Comparison of ENCODE assay signal across 9 mouse cellular contexts in the genomic region with DNA sequence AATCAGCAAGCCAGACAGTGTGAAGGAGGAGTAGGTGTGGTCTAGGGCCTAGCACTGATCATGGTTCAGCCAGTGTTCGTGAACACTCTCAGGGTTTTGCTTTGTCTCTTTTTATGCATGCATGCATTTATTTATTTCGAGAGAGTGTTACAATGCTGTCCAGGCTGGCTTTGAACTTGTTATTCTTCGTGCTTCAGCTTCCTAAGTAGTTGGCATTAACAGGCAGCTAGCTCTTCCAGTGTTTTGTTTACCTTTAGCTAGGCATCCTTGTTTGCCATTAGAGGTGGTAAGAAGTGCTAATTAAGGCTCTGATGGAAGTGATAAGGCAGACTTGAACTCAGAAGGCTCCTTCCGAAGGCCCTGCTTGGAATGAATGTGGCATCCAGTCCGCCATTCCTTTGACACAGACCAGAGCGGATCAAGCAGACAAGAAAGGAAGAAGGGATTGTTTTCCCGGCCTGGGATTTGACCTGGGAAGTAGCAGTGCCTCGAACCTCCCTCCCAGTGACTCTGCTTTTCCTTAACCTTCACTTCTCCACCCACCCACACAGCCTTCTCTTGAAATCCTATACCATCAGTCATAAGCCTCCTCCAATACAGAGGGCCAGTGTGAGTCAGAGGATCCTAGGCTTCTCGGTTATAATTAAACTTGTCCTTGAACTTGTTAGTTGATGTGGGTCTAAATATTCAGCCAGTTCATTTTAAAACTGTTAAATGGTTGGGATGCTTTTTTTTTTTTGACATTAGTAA. TPM values are rescaled to one million over a fixed set of nuclear protein-coding genes. Genes with fewer than 3 reads are reported as not detected.
DNase-seq lines count a peak whose midpoint lies in the region; ATAC-seq and TF ChIP-seq lines count a peak whose summit lies in the region.
"Had no signal": no experiment of that assay in that cellular context is flagged by ENCODE, and none has a peak within 500 bp of the region (broad histone marks: within the 10 kb centered on the region; RNA-seq: fewer than 3 reads in every experiment).

No protein-coding gene starts in this region.

- no peaks in the 10 kb centered on the region for H3K9me3 ChIP-seq in kidney, postnatal 0 days (replicated peaks; ENCODE audit: low read length)
- H3K9me3 ChIP-seq in hindbrain, embryonic 16.5 days (ENCODE audit: control insufficient read depth, low read length): no peaks in the 10 kb centered on the region
- no peaks in the 10 kb centered on the region for H3K9me3 ChIP-seq in midbrain, postnatal 0 days (ENCODE audit: low read length)

- H3K27me3 ChIP-seq in kidney, postnatal 0 days (ENCODE audit: insufficient read depth, low read length): no peaks in the 10 kb centered on the region
- H3K27me3 ChIP-seq in hindbrain, embryonic 16.5 days (replicated peaks; ENCODE audit: control insufficient read depth, insufficient read depth, low read length): no peaks in the 10 kb centered on the region
- H3K27me3 ChIP-seq in midbrain, postnatal 0 days (ENCODE audit: insufficient read depth, low read length): no peaks in the 10 kb centered on the region

- no peak for ATAC-seq in kidney, postnatal 0 days (replicated peaks; ENCODE audit: low FRiP score, low read depth)
- no peak for ATAC-seq in hindbrain, embryonic 16.5 days
- ATAC-seq in midbrain, postnatal 0 days (ENCODE audit: low FRiP score): no peak
- ATAC-seq in cerebellum, adult (ENCODE audit: insufficient number of reproducible peaks, low FRiP score, low TSS enrichment): no peak

- no peak for TF ChIP-seq CTCF in kidney, postnatal 0 days (IDR thresholded peaks at IDR 0.05; ENCODE audit: low read depth)
- no peak for TF ChIP-seq CTCF in midbrain, postnatal 0 days (IDR thresholded peaks at IDR 0.05)

- H3K4me1 ChIP-seq in kidney, postnatal 0 days (replicated peaks; ENCODE audit: insufficient read depth, low read length): peaks cover 13% of the 10 kb centered on the region
- peaks cover 19% of the 10 kb centered on the region for H3K4me1 ChIP-seq in brown adipose tissue, adult 24 weeks (ENCODE audit: control insufficient read depth, insufficient read depth, insufficient read length, low read length)
- H3K4me1 ChIP-seq in hindbrain, embryonic 16.5 days (ENCODE audit: control insufficient read depth, insufficient read depth, low read depth, low read length): peaks cover 12% of the 10 kb centered on the region
- peaks cover 6% of the 10 kb centered on the region for H3K4me1 ChIP-seq in midbrain, postnatal 0 days (ENCODE audit: insufficient read depth, low read length)

- no peak for DNase-seq in kidney, postnatal 0 days (ENCODE audit: low spot score)
- no peak for DNase-seq in kidney, postnatal 4 days
- no peak for DNase-seq in midbrain, postnatal 0 days (ENCODE audit: low spot score)
- no peak for DNase-seq in frontal cortex, postnatal 10 days (ENCODE audit: low spot score in 2 of 2)
- DNase-seq in ovary, postnatal 36 days (ENCODE audit: low spot score): no peak
- DNase-seq: gastrocnemius, postnatal 25 days had no signal

- peak overlapping the region; percentile 99; the same call in 1 of the 2 replicates for H3K4me3 ChIP-seq in kidney, postnatal 0 days (replicated peaks; ENCODE audit: low read depth, low read length)
- peak overlapping the region; percentile 18 for H3K4me3 ChIP-seq in brown adipose tissue, adult 24 weeks (ENCODE audit: insufficient read depth, low read depth, low read length)
- peak overlapping the region; percentile 93 for H3K4me3 ChIP-seq in hindbrain, embryonic 16.5 days (ENCODE audit: low read length)
- H3K4me3 ChIP-seq in midbrain, postnatal 0 days (ENCODE audit: low read depth, low read length): peak overlapping the region; percentile 61

- H3K9ac ChIP-seq in kidney, postnatal 0 days (ENCODE audit: low read depth, low read length): 0 out of 2 replicates have a peak overlapping the region, but pooled peaks have one; percentile 28
- no peak overlapping the region for H3K9ac ChIP-seq in hindbrain, embryonic 16.5 days (ENCODE audit: low read depth, low read length)
- H3K9ac ChIP-seq in midbrain, postnatal 0 days (replicated peaks; ENCODE audit: low read length, poor library complexity, severe bottlenecking): 0 out of 2 replicates have a peak overlapping the region, but pooled peaks have one; percentile 68

- H3K4me2 ChIP-seq in kidney, postnatal 0 days (ENCODE audit: low read length): peak overlapping the region; percentile 74
- H3K4me2 ChIP-seq in hindbrain, embryonic 16.5 days (ENCODE audit: low read length): peak overlapping the region; percentile 82
- peak overlapping the region; percentile 76 for H3K4me2 ChIP-seq in midbrain, postnatal 0 days (ENCODE audit: low read depth, low read length, poor library complexity, severe bottlenecking)

- 0 out of 2 replicates have a peak overlapping the region, but pooled peaks have one; percentile 19 for H3K27ac ChIP-seq in kidney, postnatal 0 days
- peak overlapping the region; percentile 7 for H3K27ac ChIP-seq in brown adipose tissue, adult 24 weeks (replicated peaks; ENCODE audit: low read depth, low read length)
- H3K27ac ChIP-seq in hindbrain, embryonic 16.5 days (ENCODE audit: low read depth, low read length): no peak overlapping the region
- H3K27ac ChIP-seq in midbrain, postnatal 0 days (ENCODE audit: low read depth, low read length): no peak overlapping the region

- 24% methylated on average over 9 of the region's 9 CpGs for WGBS in kidney, postnatal 0 days
- WGBS in hindbrain, embryonic 16.5 days: 53% methylated on average over 9 of the region's 9 CpGs
- 52% methylated on average over 9 of the region's 9 CpGs for WGBS in midbrain, postnatal 0 days

- H3K36me3 ChIP-seq in kidney, postnatal 0 days (ENCODE audit: insufficient read depth, low read length): no peaks in the 10 kb centered on the region
- no peaks in the 10 kb centered on the region for H3K36me3 ChIP-seq in hindbrain, embryonic 16.5 days (ENCODE audit: control insufficient read depth, insufficient read depth, low read length)
- H3K36me3 ChIP-seq in midbrain, postnatal 0 days (ENCODE audit: insufficient read depth, low read length): no peaks in the 10 kb centered on the region

RNA-seq across cellular contexts. Expression of a gene that starts 1.7 kb away (rescaled TPM):
- 19.9 and 21.0 TPM in 2 replicates for polyA plus RNA-seq in kidney, postnatal 0 days (2015; fragmentation: Nextera tagmentation; extraction: Ambion mirVana)
- 18.6 and 23.4 TPM in 2 replicates for polyA plus RNA-seq in brown adipose tissue, adult 24 weeks (2012; ENCODE audit: insufficient read depth, insufficient read length, missing spikeins)
- polyA plus RNA-seq in hindbrain, embryonic 16.5 days (2015; fragmentation: Nextera tagmentation; extraction: Ambion mirVana): 14.4 and 14.9 TPM in 2 replicates
- total RNA-seq in midbrain, postnatal 0 days (2014; rRNA removed): 17.2 and 17.5 TPM in 2 replicates
- polyA plus RNA-seq in midbrain, postnatal 0 days (2015; fragmentation: Nextera tagmentation; extraction: Ambion mirVana): 9.5 and 10.6 TPM in 2 replicates

RNA-seq across cellular contexts. Expression of a gene that starts 28.9 kb away (rescaled TPM):
- polyA plus RNA-seq in kidney, postnatal 0 days (2015; fragmentation: Nextera tagmentation; extraction: Ambion mirVana): 742 and 859 TPM in 2 replicates
- polyA plus RNA-seq in brown adipose tissue, adult 24 weeks (2012; ENCODE audit: insufficient read depth, insufficient read length, missing spikeins): 272 and 605 TPM in 2 replicates
- 243 and 252 TPM in 2 replicates for polyA plus RNA-seq in hindbrain, embryonic 16.5 days (2015; fragmentation: Nextera tagmentation; extraction: Ambion mirVana)
- total RNA-seq in midbrain, postnatal 0 days (2014; rRNA removed): 186 and 281 TPM in 2 replicates
- 359 and 404 TPM in 2 replicates for polyA plus RNA-seq in midbrain, postnatal 0 days (2015; fragmentation: Nextera tagmentation; extraction: Ambion mirVana)

RNA-seq across cellular contexts. Expression of a gene that starts 37.0 kb away (rescaled TPM):
- polyA plus RNA-seq in kidney, postnatal 0 days (2015; fragmentation: Nextera tagmentation; extraction: Ambion mirVana): 1.4 and 2.2 TPM in 2 replicates
- polyA plus RNA-seq in brown adipose tissue, adult 24 weeks (2012; ENCODE audit: insufficient read depth, insufficient read length, missing spikeins): 1.6 and 2.4 TPM in 2 replicates
- 0.42 and 0.56 TPM in 2 replicates for polyA plus RNA-seq in hindbrain, embryonic 16.5 days (2015; fragmentation: Nextera tagmentation; extraction: Ambion mirVana)
- total RNA-seq in midbrain, postnatal 0 days (2014; rRNA removed): 0.11 and 0.42 TPM in 2 replicates
- 0.25 and 0.52 TPM in 2 replicates for polyA plus RNA-seq in midbrain, postnatal 0 days (2015; fragmentation: Nextera tagmentation; extraction: Ambion mirVana)

RNA-seq across cellular contexts. Expression of a gene that starts 40.0 kb away (rescaled TPM):
- 45.9 and 47.4 TPM in 2 replicates for polyA plus RNA-seq in kidney, postnatal 0 days (2015; fragmentation: Nextera tagmentation; extraction: Ambion mirVana)
- polyA plus RNA-seq in brown adipose tissue, adult 24 weeks (2012; ENCODE audit: insufficient read depth, insufficient read length, missing spikeins): 18.9 and 23.4 TPM in 2 replicates
- 52.5 and 54.3 TPM in 2 replicates for polyA plus RNA-seq in hindbrain, embryonic 16.5 days (2015; fragmentation: Nextera tagmentation; extraction: Ambion mirVana)
- 31.2 and 35.9 TPM in 2 replicates for total RNA-seq in midbrain, postnatal 0 days (2014; rRNA removed)
- 45.8 and 51.0 TPM in 2 replicates for polyA plus RNA-seq in midbrain, postnatal 0 days (2015; fragmentation: Nextera tagmentation; extraction: Ambion mirVana)

Comparison
In these comparisons a context has a peak if more than half of its experiments do, and no peak if none do; other contexts are left out.
1. H3K27ac ChIP-seq: peak in kidney, postnatal 0 days (single experiment) and brown adipose tissue, adult 24 weeks (single experiment); none in hindbrain, embryonic 16.5 days (single experiment) and midbrain, postnatal 0 days (single experiment).
2. H3K4me3 ChIP-seq: peak in every context shown above with its lines; median percentile 99 in kidney, postnatal 0 days; 93 in hindbrain, embryonic 16.5 days; 61 in midbrain, postnatal 0 days; 18 in brown adipose tissue, adult 24 weeks.
3. Peak in every context shown above with its lines, with median percentiles within 50 percentile points of each other: H3K4me2 ChIP-seq.